Mouse (Mus musculus): ENCODE measurements around the gene Rgs14.

- TF ChIP-seq CTCF (IDR thresholded peaks at IDR 0.05; ENCODE audit: extremely low read depth, insufficient read length, insufficient replicate concordance, low read depth, low read length) (no peak), POLR2A (IDR thresholded peaks at IDR 0.05; ENCODE audit: low read depth, low read length) (no peak)
Measured at GRCm38 (mm10) chr13:55403935-55404852, 34.7 kb downstream of the Rgs14 start.
